Mouse (Mus musculus): ENCODE data around the gene Clcn1.

- TF ChIP-seq CTCF (IDR thresholded peaks at IDR 0.05; ENCODE audit: low read depth) (no peak), EP300 (IDR thresholded peaks at IDR 0.05; ENCODE audit: low read depth) (no peak)
These were observed 53.5 kb downstream of the Clcn1 start for GRCm38 (mm10) chr6:42339981-42340380.
